Mouse (Mus musculus): ENCODE data around the gene Cntn6. TPM values are rescaled to one million over a fixed set of nuclear protein-coding genes. Genes with fewer than 3 reads are reported as not detected.

Cntn6 gene
- not detected for total RNA-seq (2023)

DNA sequence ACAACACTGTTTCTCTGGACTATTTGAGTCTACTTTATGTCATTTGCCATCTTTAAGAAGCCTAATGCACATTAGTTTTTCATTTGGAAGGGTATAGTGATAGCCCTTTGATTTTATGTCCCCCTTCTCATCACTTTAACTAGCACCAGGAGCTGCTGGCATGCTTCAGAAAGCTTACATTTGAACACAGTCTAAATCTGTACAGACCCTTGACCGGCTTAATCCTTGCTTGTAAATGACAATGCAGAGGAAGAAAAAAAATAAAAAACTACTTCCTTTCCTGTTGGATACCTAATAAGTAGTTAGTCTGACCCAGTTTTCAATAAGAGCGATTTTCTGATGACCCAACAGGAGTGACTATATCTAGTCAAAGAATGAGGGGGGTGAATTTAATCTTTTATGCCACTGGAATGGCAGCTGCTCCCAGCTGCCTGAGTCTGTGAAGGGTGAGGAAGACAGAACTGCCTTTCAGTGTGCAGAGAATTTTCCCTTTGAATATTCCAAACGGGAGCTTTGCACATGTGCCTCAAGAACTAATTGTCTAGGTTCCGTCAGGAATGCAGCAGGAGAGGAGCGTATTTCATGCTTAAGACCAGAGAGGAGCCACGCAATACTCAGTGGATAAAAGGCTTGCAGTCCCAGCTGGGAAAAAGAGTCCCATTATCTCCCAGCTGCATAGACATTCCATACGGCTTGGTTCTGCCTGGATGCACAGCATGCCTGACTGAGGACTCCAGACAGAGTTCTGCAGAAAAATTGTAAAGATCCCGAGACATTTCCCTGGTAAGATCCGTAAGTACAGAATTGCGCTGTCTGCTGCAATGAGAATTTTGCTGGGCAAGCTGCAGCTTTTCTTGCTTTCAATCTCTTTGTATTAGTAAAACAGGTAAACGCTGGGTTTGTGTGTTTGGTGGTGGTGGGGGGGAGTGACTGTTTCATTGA, at the start of gene Cntn6:
Gene Cntn6, plus strand, starts transcription at position 301 of the 942 bp plus-strand sequence.

Data from CD4-positive naive resting alpha-beta T cell, adult 57 days (primary cell).